ENCODE assay signal across 16 mouse cellular contexts in genomic region chr4:83775136-83775535, GRCm38 (mm10).
"Had no signal": no experiment of that assay in that cellular context is flagged by ENCODE, and none has a peak within 500 bp of the region (broad histone marks: within the 10 kb centered on the region; RNA-seq: fewer than 3 reads in every experiment).

No protein-coding gene starts in this region.

- DNase-seq: heart, postnatal 10 days; heart, postnatal 14 days; heart, postnatal 36 days; heart, postnatal 4 days; kidney, adult 11 months; kidney, adult 18-20 months; kidney, adult 2 months; kidney, adult 8-10 months; kidney, adult 9 months; kidney, postnatal 10 days; kidney, postnatal 14 days; kidney, postnatal 25 days; kidney, postnatal 36 days; kidney, postnatal 4 days; layer of hippocampus, adult 9-11 months; layer of hippocampus, postnatal 36 days had no signal
